Mouse (Mus musculus): ENCODE data around the gene Tcte2.

GRCm38 (mm10) chr17:13663386-13664166, 98.0 kb downstream of the Tcte2 start:
- TF ChIP-seq CTCF (IDR thresholded peaks at IDR 0.05; ENCODE audit: low read depth, low read length) = no peak
- TF ChIP-seq TAL1 (conservative IDR thresholded peaks at IDR 0.05; ENCODE audit: low read depth, low read length) = no peak
- no peak for TF ChIP-seq POLR2AphosphoS5 (IDR thresholded peaks at IDR 0.05; ENCODE audit: insufficient replicate concordance, low read depth, low read length)
- TF ChIP-seq GATA1 (IDR thresholded peaks at IDR 0.05; ENCODE audit: borderline replicate concordance, low read length) = no peak
- TF ChIP-seq GATA2 (IDR thresholded peaks at IDR 0.05; ENCODE audit: borderline replicate concordance, low read depth, low read length) = no peak

Measured in G1E (cell line).